Mouse (Mus musculus): Measurements from ENCODE around the gene Bola2.

- no peak for TF ChIP-seq POLR2A (IDR thresholded peaks at IDR 0.05; ENCODE audit: extremely low read depth, insufficient read depth, low read length)
- TF ChIP-seq CTCF (IDR thresholded peaks at IDR 0.05; ENCODE audit: low read depth, low read length): no peak
These were observed 44.4 kb downstream of the Bola2 start for GRCm38 (mm10) chr7:126739551-126739950.
